Comparison of ENCODE assay signal across 38 mouse cellular contexts in genomic region chr15:81225016-81225415, GRCm38 (mm10). TPM values are rescaled to one million over a fixed set of nuclear protein-coding genes. Genes with fewer than 3 reads are reported as not detected.
"Had no signal": no experiment of that assay in that cellular context is flagged by ENCODE, and none has a peak within 500 bp of the region (broad histone marks: within the 10 kb centered on the region; RNA-seq: fewer than 3 reads in every experiment).

No protein-coding gene starts in this region.

- H3K36me3 ChIP-seq: heart, embryonic 10.5 days; heart, embryonic 12.5 days; heart, embryonic 13.5 days; heart, embryonic 15.5 days; hindbrain, embryonic 10.5 days; hindbrain, embryonic 12.5 days; hindbrain, embryonic 13.5 days; hindbrain, embryonic 15.5 days; intestine, embryonic 15.5 days; kidney, embryonic 15.5 days had no signal

- H3K27ac ChIP-seq: heart, embryonic 10.5 days; heart, embryonic 13.5 days; heart, embryonic 15.5 days; hindbrain, embryonic 10.5 days; hindbrain, embryonic 12.5 days; hindbrain, embryonic 13.5 days; hindbrain, embryonic 14.5 days; hindbrain, embryonic 15.5 days; hindbrain, postnatal 0 days; intestine, embryonic 15.5 days; kidney, embryonic 15.5 days; kidney, postnatal 0 days; layer of hippocampus, adult 2 months had no signal

- H3K9me3 ChIP-seq: heart, embryonic 10.5 days; heart, embryonic 12.5 days; heart, embryonic 13.5 days; heart, embryonic 15.5 days; hindbrain, embryonic 10.5 days; hindbrain, embryonic 12.5 days; hindbrain, embryonic 13.5 days; hindbrain, embryonic 15.5 days; intestine, embryonic 15.5 days; kidney, embryonic 15.5 days had no signal

- ATAC-seq: hindbrain, embryonic 16.5 days; hindbrain, postnatal 0 days; inflammation-experienced regulatory T-cells, adult 6 months; intestine, embryonic 15.5 days; intestine, embryonic 16.5 days; intestine, postnatal 0 days had no signal

- H3K4me1 ChIP-seq: heart, embryonic 12.5 days; heart, embryonic 13.5 days; heart, embryonic 15.5 days; hindbrain, embryonic 13.5 days; hindbrain, embryonic 15.5 days; intestine, embryonic 15.5 days; kidney, embryonic 15.5 days had no signal

- DNase-seq: heart, postnatal 10 days; heart, postnatal 14 days; heart, postnatal 36 days; heart, postnatal 4 days; kidney, adult 11 months; kidney, adult 18-20 months; kidney, adult 2 months; kidney, adult 8-10 months; kidney, adult 9 months; kidney, postnatal 10 days; kidney, postnatal 14 days; kidney, postnatal 25 days; kidney, postnatal 36 days; kidney, postnatal 4 days; layer of hippocampus, adult 9-11 months; layer of hippocampus, postnatal 36 days had no signal

- H3K27me3 ChIP-seq: heart, embryonic 15.5 days; hindbrain, embryonic 12.5 days; hindbrain, embryonic 13.5 days; hindbrain, embryonic 15.5 days; intestine, embryonic 15.5 days had no signal

- H3K9ac ChIP-seq: heart, embryonic 12.5 days; heart, embryonic 13.5 days; heart, embryonic 15.5 days; hindbrain, embryonic 12.5 days; hindbrain, embryonic 13.5 days; hindbrain, embryonic 14.5 days; hindbrain, embryonic 15.5 days; intestine, embryonic 15.5 days; kidney, embryonic 15.5 days had no signal

- H3K4me2 ChIP-seq: heart, embryonic 12.5 days; heart, embryonic 13.5 days; heart, embryonic 15.5 days; hindbrain, embryonic 12.5 days; hindbrain, embryonic 13.5 days; hindbrain, embryonic 14.5 days; hindbrain, embryonic 15.5 days; intestine, embryonic 15.5 days; kidney, embryonic 15.5 days had no signal

- H3K4me3 ChIP-seq: heart, embryonic 10.5 days; heart, embryonic 12.5 days; heart, embryonic 13.5 days; heart, embryonic 15.5 days; hindbrain, embryonic 10.5 days; hindbrain, embryonic 12.5 days; hindbrain, embryonic 13.5 days; hindbrain, embryonic 15.5 days; intestine, embryonic 15.5 days; kidney, embryonic 15.5 days; layer of hippocampus, adult 2 months had no signal

RNA-seq across cellular contexts. Expression of gene Mchr1, which starts 10.3 kb away (rescaled TPM):
- total RNA-seq: heart, postnatal 10 days; heart, postnatal 14 days; heart, postnatal 25 days; heart, postnatal 36 days; heart, postnatal 4 days; hematopoietic stem cell, adult 5-6 weeks had no signal
- polyA plus RNA-seq: heart, embryonic 12.5 days; heart, embryonic 14.5 days; heart, postnatal 0 days; inflammation-experienced regulatory T-cells, adult 6 months had no signal
